Mouse (Mus musculus) lung, embryonic 16.5 days (tissue): ENCODE results near the gene Gm43191. TPM values are rescaled to one million over a fixed set of nuclear protein-coding genes. Genes with fewer than 3 reads are reported as not detected.

Experiments used
- ATAC-seq: fragments of 200-750 bp; cut with Nextera tagmentation; 2 replicates; pipeline ENCODE4 v1.8.0; 2017; ENCODE audit warnings: low read depth, mild to moderate bottlenecking, moderate library complexity
- H3K27ac ChIP-seq: fragments of 300-500 bp; sonication (generic); 2 replicates; pipeline ENCODE4 v1.5.1; 2014; ENCODE audit warnings: mild to moderate bottlenecking, control low read depth, low read length
- H3K27me3 ChIP-seq: fragments of 300-500 bp; sonication (generic); 2 replicates; pipeline ENCODE4 v1.6.1; 2014; ENCODE audit warnings: low read depth, low read length, mixed read lengths; ENCODE audit not compliant: control insufficient read depth, insufficient read depth
- H3K36me3 ChIP-seq: fragments of 300-500 bp; sonication (generic); 2 replicates; pipeline ENCODE4 v1.6.1; 2014; ENCODE audit warnings: low read length; ENCODE audit not compliant: control insufficient read depth, insufficient read depth
- H3K4me1 ChIP-seq: fragments of 300-500 bp; sonication (generic); replicated peaks from 2 replicates; pipeline ENCODE4 v1.6.1; 2014; ENCODE audit warnings: low read length, mixed read lengths; ENCODE audit not compliant: control insufficient read depth, insufficient read depth
- H3K4me2 ChIP-seq: fragments of 300-500 bp; sonication (generic); 2 replicates; pipeline ENCODE4 v1.6.1; 2014; ENCODE audit warnings: low read depth, low read length, control low read depth
- H3K4me3 ChIP-seq: fragments of 300-500 bp; sonication (generic); 2 replicates; pipeline ENCODE4 v1.5.1; 2014; ENCODE audit warnings: mild to moderate bottlenecking, low read length, control low read depth
- H3K9ac ChIP-seq: fragments of 300-500 bp; sonication (generic); 2 replicates; pipeline ENCODE4 v1.6.1; 2014; ENCODE audit warnings: low read length, control low read depth
- H3K9me3 ChIP-seq: fragments of 300-500 bp; sonication (generic); 2 replicates; pipeline ENCODE4 v1.6.1; 2016; ENCODE audit warnings: low read length; ENCODE audit not compliant: control insufficient read depth
- WGBS: fragments of 180-500 bp; shearing (Covaris S2); extraction: QIAGEN DNeasy Blood & Tissue Kit; methylation state at CpG from one replicate; pipeline ENCODE4 v1.1.7; 2014; 5-methylcytosine and 5-hydroxymethylcytosine counted together
- polyA plus RNA-seq: library from polyadenylated mRNA; unstranded; fragments of >200 nt; fragmentation: Nextera tagmentation; extraction: Ambion mirVana; gene quantifications from 2 replicates; pipeline ENCODE4 v1.2.1, GENCODE M21; 2015

Gene Gm43191
- not detected in 2 replicates for polyA plus RNA-seq

DNA sequence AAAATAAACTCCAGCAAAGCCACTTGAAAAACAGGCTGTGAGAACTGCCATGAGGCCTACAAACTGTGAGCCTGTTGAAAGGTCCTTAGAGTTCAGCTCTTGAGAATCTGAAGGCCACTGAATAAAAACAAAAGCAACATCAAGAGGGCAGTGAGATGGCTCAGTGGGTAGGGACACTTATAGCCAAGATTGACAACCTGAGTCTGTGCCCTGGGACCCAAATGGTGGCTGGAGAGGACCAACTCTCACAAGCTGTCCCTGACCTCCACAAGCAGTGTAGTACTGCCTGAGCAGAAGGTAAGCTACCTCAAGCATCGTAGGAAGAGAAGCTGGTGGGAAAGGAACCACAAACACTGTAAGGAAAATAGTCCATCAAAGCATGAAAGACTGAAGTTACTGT is at the start of gene Gm43191:
Gene Gm43191, minus strand, starts transcription at position 101 of the 400 bp plus-strand sequence.
- H3K36me3 ChIP-seq: peaks cover 2% of the 10 kb centered on the region; the same call in 1 of the 2 replicates
- H3K4me1 ChIP-seq: no peaks in the 10 kb centered on the region
- no peak within 1 kb of the TSS for H3K4me3 ChIP-seq
- no peaks in the 10 kb centered on the region for H3K27me3 ChIP-seq
- H3K9me3 ChIP-seq: no peaks in the 10 kb centered on the region
- H3K27ac ChIP-seq: no peak within 1 kb of the TSS
- H3K4me2 ChIP-seq: no peak within 1 kb of the TSS
- ATAC-seq: no peak
- 100% methylated on average over 1 of the region's 1 CpGs for WGBS
- no peak within 1 kb of the TSS for H3K9ac ChIP-seq

DNA sequence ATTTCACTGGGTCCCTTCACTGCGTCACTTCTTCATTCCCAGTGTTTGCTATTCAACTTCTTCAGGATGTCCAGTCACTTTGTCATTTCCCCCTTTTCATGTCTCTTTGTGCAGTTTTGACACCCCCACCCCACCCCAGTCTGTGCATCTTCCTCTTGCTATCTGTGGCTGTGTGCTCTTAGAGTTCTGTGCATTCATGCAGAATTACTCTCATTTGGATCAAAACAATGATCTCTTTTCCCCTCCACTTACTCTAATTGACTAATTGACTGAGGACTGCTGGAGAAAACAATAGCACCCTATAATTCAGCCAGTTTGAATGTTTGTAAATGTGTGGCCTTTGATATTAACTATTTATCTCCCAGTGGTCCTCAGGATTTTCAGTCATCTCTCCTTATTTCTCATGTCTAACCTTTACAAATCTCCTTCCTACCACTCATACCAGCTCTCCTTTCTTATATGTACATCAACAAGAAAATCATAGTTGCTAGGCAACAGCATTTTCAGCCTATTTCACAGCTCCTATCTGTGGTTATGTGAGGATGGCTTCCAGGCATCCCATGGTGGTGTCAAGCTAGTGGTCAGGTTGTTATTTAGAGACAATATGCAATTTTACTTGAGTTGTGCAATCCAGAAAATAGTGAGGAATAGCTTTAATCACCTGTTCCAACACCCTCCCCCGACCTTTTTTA is 48.6 kb upstream of the Gm43191 start:
- no peaks in the 10 kb centered on the region for H3K36me3 ChIP-seq
- WGBS: 53% methylated on average over 2 of the region's 2 CpGs
- no peak overlapping the region for H3K4me3 ChIP-seq
- no peak overlapping the region for H3K9ac ChIP-seq
- no peak for ATAC-seq
- H3K4me2 ChIP-seq: no peak overlapping the region
- H3K4me1 ChIP-seq: peaks cover 5% of the 10 kb centered on the region; the same call in 1 of the 2 replicates
- no peaks in the 10 kb centered on the region for H3K27me3 ChIP-seq
- no peaks in the 10 kb centered on the region for H3K9me3 ChIP-seq
- no peak overlapping the region for H3K27ac ChIP-seq

DNA sequence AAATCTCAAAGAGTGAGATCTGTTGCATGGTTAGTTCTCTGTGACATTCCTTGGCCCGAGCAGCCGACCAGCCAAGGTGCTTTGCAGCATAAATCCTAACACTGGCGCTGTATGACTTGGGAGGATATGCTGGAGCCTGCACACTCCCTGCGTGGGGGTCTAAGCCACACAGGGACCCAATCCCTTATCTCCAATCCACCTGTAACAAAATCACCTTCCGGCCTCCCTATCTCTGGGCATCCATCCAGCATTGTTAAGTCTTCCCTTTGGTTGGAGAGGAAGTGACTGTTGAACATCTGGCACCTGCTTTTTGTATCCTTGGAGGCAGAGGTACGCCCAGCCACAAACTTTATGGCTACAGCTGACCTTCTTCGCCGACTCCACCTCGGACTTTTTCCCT is 45.7 kb upstream of the Gm43191 start:
- no peak overlapping the region for H3K4me2 ChIP-seq
- no peak overlapping the region for H3K4me3 ChIP-seq
- H3K27me3 ChIP-seq: no peaks in the 10 kb centered on the region
- no peaks in the 10 kb centered on the region for H3K36me3 ChIP-seq
- no peak overlapping the region for H3K9ac ChIP-seq
- H3K4me1 ChIP-seq: peaks cover 7% of the 10 kb centered on the region; the same call in 1 of the 2 replicates
- H3K9me3 ChIP-seq: no peaks in the 10 kb centered on the region
- no peak overlapping the region for H3K27ac ChIP-seq
- ATAC-seq: no peak
- WGBS: 40% methylated on average over 9 of the region's 9 CpGs

DNA sequence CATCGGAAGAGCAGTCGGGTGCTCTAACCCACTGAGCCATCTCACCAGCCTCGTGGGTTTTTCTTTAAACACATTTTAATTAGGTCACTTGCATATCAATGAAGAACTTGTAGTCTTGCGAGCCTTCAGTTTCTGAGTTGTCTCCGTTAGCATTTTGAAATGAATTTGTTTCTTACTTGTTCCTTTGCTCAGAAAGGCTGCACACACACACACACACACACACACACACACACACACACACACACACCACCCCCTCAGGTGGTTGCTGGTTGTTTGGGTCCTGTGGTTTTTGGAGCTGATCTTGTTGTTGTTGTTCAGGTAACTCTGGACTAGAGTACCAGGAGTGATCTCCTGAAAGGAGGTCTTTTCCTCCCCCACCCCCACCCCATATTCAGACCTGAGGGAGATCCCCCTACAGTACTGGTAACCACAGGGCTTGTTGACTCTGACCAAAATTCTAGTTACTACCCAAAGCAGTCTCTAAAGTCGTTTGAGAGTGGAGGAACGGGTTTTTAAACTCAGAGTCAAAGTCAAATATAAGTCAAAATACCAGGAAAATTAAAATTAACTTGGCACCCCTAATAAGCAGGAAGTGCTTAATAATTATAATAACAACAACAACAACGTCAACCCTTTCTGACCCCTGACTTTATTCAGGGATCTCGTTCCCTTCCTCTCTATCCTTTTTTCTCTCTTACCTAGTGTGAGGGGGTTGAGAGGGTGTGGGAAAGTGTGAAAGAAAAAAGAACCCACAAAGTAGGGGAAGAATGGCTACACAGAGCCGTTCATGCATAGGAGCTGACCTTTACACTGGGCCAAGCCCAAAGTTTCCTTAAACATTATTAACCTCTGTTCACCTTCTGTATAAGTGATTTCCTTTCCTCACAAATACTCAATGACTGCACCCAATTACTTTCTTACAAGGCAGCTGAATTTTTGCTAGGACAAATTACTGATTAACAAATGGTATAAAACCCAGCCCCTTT is 42.7 kb upstream of the Gm43191 start:
- no peak overlapping the region for H3K4me2 ChIP-seq
- H3K4me1 ChIP-seq: peaks cover 7% of the 10 kb centered on the region; the same call in 1 of the 2 replicates
- H3K27me3 ChIP-seq: no peaks in the 10 kb centered on the region
- H3K4me3 ChIP-seq: no peak overlapping the region
- no peaks in the 10 kb centered on the region for H3K36me3 ChIP-seq
- 52% methylated on average over 10 of the region's 10 CpGs for whole genome bisulfite sequencing
- H3K27ac ChIP-seq: no peak overlapping the region
- no peak overlapping the region for H3K9ac ChIP-seq
- ATAC-seq: no peak
- no peaks in the 10 kb centered on the region for H3K9me3 ChIP-seq

DNA sequence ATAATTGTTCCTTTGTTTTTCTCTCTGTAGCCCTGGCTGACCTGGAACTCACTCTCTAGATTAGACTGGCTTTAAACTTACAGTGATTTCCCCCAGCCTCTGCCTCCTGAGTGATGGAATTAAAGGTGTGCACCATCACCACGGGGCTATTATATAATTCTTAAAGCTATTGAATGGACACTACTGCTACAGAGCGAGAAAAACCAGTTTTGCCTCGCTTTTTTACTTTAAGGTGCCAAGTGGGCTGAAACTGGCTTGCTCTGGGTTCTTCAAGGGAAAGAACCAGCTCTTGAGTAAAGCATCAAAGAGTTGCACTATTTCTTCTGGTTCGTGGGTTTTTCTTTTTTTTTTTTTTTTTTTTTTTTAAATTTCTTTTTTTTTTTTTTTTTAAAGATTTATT is 41.9 kb upstream of the Gm43191 start:
- H3K4me1 ChIP-seq: peaks cover 7% of the 10 kb centered on the region; the same call in 1 of the 2 replicates
- H3K27me3 ChIP-seq: no peaks in the 10 kb centered on the region
- no peak overlapping the region for H3K27ac ChIP-seq
- H3K4me2 ChIP-seq: no peak overlapping the region
- peak; percentile 80 for ATAC-seq
- H3K36me3 ChIP-seq: no peaks in the 10 kb centered on the region
- no peak overlapping the region for H3K9ac ChIP-seq
- WGBS: 50% methylated on average over 4 of the region's 4 CpGs
- H3K9me3 ChIP-seq: no peaks in the 10 kb centered on the region
- no peak overlapping the region for H3K4me3 ChIP-seq

DNA sequence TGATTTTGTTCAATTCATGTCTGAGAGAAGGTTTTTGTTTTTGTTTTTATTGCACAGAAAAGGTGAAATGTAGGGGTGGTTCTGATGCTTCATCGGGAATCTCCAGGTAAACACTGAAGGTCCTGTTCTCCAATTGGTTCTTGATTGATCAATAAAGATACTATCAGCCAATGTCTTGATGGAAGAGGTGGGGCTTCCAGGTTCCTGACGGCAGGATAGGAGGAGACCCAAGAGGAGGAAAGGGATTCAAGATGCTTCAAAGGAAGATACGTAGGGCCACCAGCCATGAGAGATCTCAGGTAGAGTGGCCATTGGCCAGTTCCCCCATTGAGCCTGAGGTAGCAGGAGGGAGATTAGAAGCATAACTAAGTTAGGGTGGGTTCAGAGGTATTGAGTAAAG is 37.9 kb upstream of the Gm43191 start:
- Histone ChIP-seq H3K27me3 (no peaks in the 10 kb centered on the region), H3K36me3 (no peaks in the 10 kb centered on the region), H3K9me3 (no peaks in the 10 kb centered on the region), H3K4me3 (no peak overlapping the region), H3K27ac (no peak overlapping the region), H3K4me2 (no peak overlapping the region), H3K4me1 (peaks cover 3% of the 10 kb centered on the region; the same call in 1 of the 2 replicates), H3K9ac (no peak overlapping the region)
- ATAC-seq: no peak
- WGBS: 44% methylated on average over 3 of the region's 3 CpGs

DNA sequence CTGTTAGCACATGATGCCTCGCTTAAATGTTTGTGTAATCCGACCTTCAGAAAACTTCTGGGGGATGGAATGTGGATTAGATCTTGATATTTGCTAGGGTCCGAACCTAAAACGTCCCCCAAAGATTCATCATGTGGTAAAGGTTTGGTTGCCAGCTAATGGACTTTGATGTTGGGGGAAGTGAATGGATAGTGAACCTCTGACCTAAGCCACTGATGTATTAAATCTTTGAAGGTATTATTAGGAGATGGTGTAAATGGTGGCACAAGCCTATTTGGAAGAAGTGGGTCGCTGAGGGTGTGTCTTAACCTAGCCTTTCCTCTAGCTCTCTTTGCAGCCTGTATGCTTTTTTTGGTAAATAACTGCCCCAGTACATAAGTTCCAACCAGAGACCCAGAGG is 32.0 kb upstream of the Gm43191 start:
- Histone ChIP-seq H3K9ac (peak overlapping the region; percentile 98), H3K27ac (no peak overlapping the region), H3K9me3 (no peaks in the 10 kb centered on the region), H3K4me1 (peaks cover 13% of the 10 kb centered on the region), H3K27me3 (no peaks in the 10 kb centered on the region), H3K4me3 (peak overlapping the region; percentile 97), H3K36me3 (no peaks in the 10 kb centered on the region), H3K4me2 (peak overlapping the region; percentile 82)
- ATAC-seq: no peak
- 20% methylated on average over 5 of the region's 5 CpGs for WGBS

DNA sequence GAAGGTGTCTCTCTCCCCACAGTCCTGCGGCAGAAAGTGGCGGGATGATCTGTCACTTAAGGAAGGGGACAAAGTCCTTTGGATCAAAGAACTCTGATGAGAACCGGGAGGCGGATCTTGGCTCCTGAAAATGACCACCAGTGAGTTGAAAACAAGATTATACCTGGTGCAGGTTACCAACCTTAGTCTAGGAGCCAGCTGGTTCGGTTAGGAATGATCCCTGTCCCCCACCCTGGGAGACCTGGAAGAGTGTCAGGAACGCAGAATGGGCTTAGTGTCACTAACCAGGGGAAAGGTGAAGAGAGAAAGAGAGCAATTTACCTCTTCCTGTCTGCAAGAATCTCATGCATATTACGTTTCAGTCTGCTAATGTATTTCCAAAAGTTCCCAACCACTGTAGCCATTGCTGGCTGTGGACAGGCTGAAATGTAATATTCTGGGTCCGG is 31.4 kb upstream of the Gm43191 start, which contains the start of gene Slc35a3:
Gene Slc35a3, minus strand, starts transcription at position 396 of the 446 bp plus-strand sequence.
- H3K4me1 ChIP-seq: peaks cover 13% of the 10 kb centered on the region
- H3K4me3 ChIP-seq: peak within 1 kb of the TSS; percentile 97
- peak within 1 kb of the TSS; percentile 82 for H3K4me2 ChIP-seq
- peak within 1 kb of the TSS; percentile 82 for H3K27ac ChIP-seq
- peak; percentile 33 for ATAC-seq
- 2% methylated on average over 8 of the region's 8 CpGs for WGBS
- H3K36me3 ChIP-seq: no peaks in the 10 kb centered on the region
- peak within 1 kb of the TSS; percentile 98 for H3K9ac ChIP-seq
- H3K9me3 ChIP-seq: no peaks in the 10 kb centered on the region
- no peaks in the 10 kb centered on the region for H3K27me3 ChIP-seq
